Mouse (Mus musculus) liver, embryonic 16.5 days (tissue): Measurements from ENCODE around the gene Zfp13. TPM values are rescaled to one million over a fixed set of nuclear protein-coding genes. Genes with fewer than 3 reads are reported as not detected.
"Not testable (repeated sequence)": the region's sequence is repeated elsewhere in the genome, so short reads cannot be mapped to it uniquely, and the experiment has no call there.

Source experiments
- ATAC-seq: fragments of 200-750 bp; cut with Nextera tagmentation; 2 replicates; pipeline ENCODE4 v1.8.0; 2017; ENCODE audit warnings: low read depth, mild to moderate bottlenecking, moderate number of reproducible peaks, moderate library complexity
- H3K27ac ChIP-seq: fragments of 300-500 bp; sonication (generic); 2 replicates; pipeline ENCODE4 v1.5.1; 2014; ENCODE audit warnings: mild to moderate bottlenecking, low read length
- H3K27me3 ChIP-seq: fragments of 300-500 bp; sonication (generic); 2 replicates; pipeline ENCODE4 v1.6.1; 2014; ENCODE audit warnings: low read depth, low read length, mixed read lengths; ENCODE audit not compliant: control insufficient read depth, insufficient read depth
- H3K36me3 ChIP-seq: fragments of 300-500 bp; sonication (generic); 2 replicates; pipeline ENCODE4 v1.6.1; 2014; ENCODE audit warnings: mild to moderate bottlenecking; ENCODE audit not compliant: control insufficient read depth, insufficient read depth
- H3K4me1 ChIP-seq: fragments of 300-500 bp; sonication (generic); 2 replicates; pipeline ENCODE4 v1.6.1; 2014; ENCODE audit warnings: low read depth, low read length, mixed read lengths; ENCODE audit not compliant: control insufficient read depth
- H3K4me2 ChIP-seq: fragments of 300-500 bp; sonication (generic); 2 replicates; pipeline ENCODE4 v1.6.1; 2014; ENCODE audit warnings: low read depth, low read length, mixed read lengths
- H3K4me3 ChIP-seq: fragments of 300-500 bp; sonication (generic); 2 replicates; pipeline ENCODE4 v1.5.1; 2014; ENCODE audit warnings: low read depth, mild to moderate bottlenecking, low read length
- H3K9ac ChIP-seq: fragments of 300-500 bp; sonication (generic); 2 replicates; pipeline ENCODE4 v1.6.1; 2014; ENCODE audit warnings: low read depth, low read length
- H3K9me3 ChIP-seq: fragments of 300-500 bp; sonication (generic); replicated peaks from 2 replicates; pipeline ENCODE4 v1.6.1; 2016; ENCODE audit warnings: low read length; ENCODE audit not compliant: control insufficient read depth
- WGBS: fragments of 180-500 bp; shearing (Covaris S2); extraction: QIAGEN DNeasy Blood & Tissue Kit; methylation state at CpG from one replicate; pipeline ENCODE4 v1.1.7; 2014; ENCODE audit not compliant: insufficient replicate concordance; 5-methylcytosine and 5-hydroxymethylcytosine counted together
- polyA plus RNA-seq: library from polyadenylated mRNA; unstranded; fragments of >200 nt; fragmentation: Nextera tagmentation; extraction: Ambion mirVana; gene quantifications from 2 replicates; pipeline ENCODE4 v1.2.1, GENCODE M21; 2015

Zfp13 gene
- polyA plus RNA-seq, 1 experiment from 2014 or later: 1.6 TPM

GRCm38 (mm10) chr17:23533591-23534490 is 65.4 kb downstream of the Zfp13 start:
- Histone ChIP-seq H3K4me2 (peak overlapping the region; percentile 59), H3K4me3 (peak overlapping the region; percentile 25), H3K4me1 (peaks cover 12% of the 10 kb centered on the region)
- H3K27me3 ChIP-seq, H3K9me3 ChIP-seq, H3K36me3 ChIP-seq, H3K27ac ChIP-seq, H3K9ac ChIP-seq: not testable (repeated sequence)
- WGBS: 3% methylated on average over 10 of the region's 23 CpGs
- peak; percentile 68 for ATAC-seq

DNA sequence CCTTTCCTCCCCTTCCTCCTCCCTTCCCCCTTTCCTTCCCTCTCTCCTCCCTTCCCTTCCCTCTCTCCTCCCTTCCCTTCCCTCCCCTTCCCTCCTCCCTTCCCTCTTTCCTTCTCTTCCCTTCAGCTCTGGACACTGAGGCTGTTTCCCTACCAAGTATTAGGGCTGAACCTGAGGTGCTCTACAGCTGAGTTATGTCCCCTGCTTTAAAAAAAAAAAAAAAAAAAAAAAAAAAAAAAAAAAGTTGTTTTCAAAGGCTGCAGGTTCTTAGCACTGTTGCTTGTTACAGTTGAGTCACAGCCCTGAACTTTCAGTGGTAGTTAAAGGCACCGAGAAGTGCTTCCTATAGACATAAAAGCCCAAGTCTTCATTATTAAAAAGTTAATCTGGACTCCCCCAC is 67.9 kb downstream of the Zfp13 start:
- WGBS: 28% methylated on average over 1 of the region's 1 CpGs
- not testable (repeated sequence) for H3K4me2 ChIP-seq, H3K4me1 ChIP-seq, H3K9ac ChIP-seq, H3K9me3 ChIP-seq, H3K27ac ChIP-seq, H3K27me3 ChIP-seq, H3K4me3 ChIP-seq, ATAC-seq, H3K36me3 ChIP-seq

Other genes starting within 250 kb of the Zfp13 start
- not detected in 2 replicates for gene Vmn2r116, start 214.9 kb downstream of the Zfp13 start, polyA plus RNA-seq
- gene Vmn2r117, start 119.8 kb downstream of the Zfp13 start, polyA plus RNA-seq: not detected in 2 replicates
- 4.8 and 5.3 TPM in 2 replicates for gene Zfp213, start 35.2 kb downstream of the Zfp13 start, polyA plus RNA-seq
- not detected in 2 replicates for gene Zscan10, start 1.4 kb upstream of the Zfp13 start, polyA plus RNA-seq
- gene Mmp25, start 45.8 kb upstream of the Zfp13 start, polyA plus RNA-seq: 0.42 and 0.50 TPM in 2 replicates
- gene Bicdl2, start 61.0 kb upstream of the Zfp13 start, polyA plus RNA-seq: 0.12 TPM in 1 of 2 replicates, not detected in the other
- 18.9 and 23.2 TPM in 2 replicates for gene Hcfc1r1, start 74.1 kb upstream of the Zfp13 start, polyA plus RNA-seq
- gene Thoc6, start 74.4 kb upstream of the Zfp13 start, polyA plus RNA-seq: 19.1 and 20.4 TPM in 2 replicates
- 7.0 and 8.6 TPM in 2 replicates for gene Tnfrsf12a, start 78.0 kb upstream of the Zfp13 start, polyA plus RNA-seq
- 1.2 and 1.4 TPM in 2 replicates for gene Cldn6, start 79.8 kb upstream of the Zfp13 start, polyA plus RNA-seq
- gene Cldn9, start 84.5 kb upstream of the Zfp13 start, polyA plus RNA-seq: 0.18 TPM in 1 of 2 replicates, not detected in the other
- 0.04 and 0.14 TPM in 2 replicates for gene 1520401A03Rik, start 123.3 kb upstream of the Zfp13 start, polyA plus RNA-seq
- 24.9 and 26.0 TPM in 2 replicates for gene Pkmyt1, start 126.8 kb upstream of the Zfp13 start, polyA plus RNA-seq
- gene Paqr4, start 141.4 kb upstream of the Zfp13 start, polyA plus RNA-seq: 7.5 and 7.6 TPM in 2 replicates
- not detected in 2 replicates for gene Kremen2, start 146.3 kb upstream of the Zfp13 start, polyA plus RNA-seq
- 8.6 and 10.6 TPM in 2 replicates for gene Flywch1, start 172.1 kb upstream of the Zfp13 start, polyA plus RNA-seq
- 0.64 and 0.86 TPM in 2 replicates for gene Flywch2, start 186.6 kb upstream of the Zfp13 start, polyA plus RNA-seq
- 150 and 172 TPM in 2 replicates for gene Srrm2, start 191.0 kb upstream of the Zfp13 start, polyA plus RNA-seq
- gene Elob, start 229.6 kb upstream of the Zfp13 start, polyA plus RNA-seq: 426 and 436 TPM in 2 replicates
- gene Prss33, start 236.6 kb upstream of the Zfp13 start, polyA plus RNA-seq: not detected in 2 replicates
- not detected in 2 replicates for gene Prss32, start 244.4 kb upstream of the Zfp13 start, polyA plus RNA-seq
- gene Prss41, start 244.7 kb upstream of the Zfp13 start, polyA plus RNA-seq: 0.06 TPM in 1 of 2 replicates, not detected in the other